Mouse (Mus musculus) lung, postnatal 36 days (tissue): ENCODE results near the gene Lxn.

ENCODE experiments used
- DNase-seq: peaks from one replicate; pipeline ENCODE4 v3.0.0; 2022; ENCODE audit warnings: mixed read lengths

The Lxn gene

DNA sequence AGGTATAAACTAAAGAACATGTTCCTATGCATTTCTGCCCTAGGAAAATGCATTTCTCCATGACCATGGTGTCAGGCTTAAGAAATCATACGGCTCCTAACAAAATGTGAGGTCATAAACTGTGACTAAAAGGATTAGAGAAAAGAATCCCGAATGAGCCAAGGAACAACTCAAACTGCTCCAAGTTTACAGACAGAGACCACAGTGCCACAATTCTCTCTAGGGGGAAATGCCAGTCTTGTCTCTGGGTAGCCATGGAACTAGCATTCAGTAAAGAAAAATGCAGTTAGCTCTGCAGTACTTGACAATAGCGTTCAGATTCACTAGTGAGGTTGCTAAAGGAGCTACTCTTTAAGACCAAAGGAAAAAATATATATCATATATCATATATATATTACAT, 3.8 kb downstream of the Lxn start:
- DNase-seq = no peak

DNA sequence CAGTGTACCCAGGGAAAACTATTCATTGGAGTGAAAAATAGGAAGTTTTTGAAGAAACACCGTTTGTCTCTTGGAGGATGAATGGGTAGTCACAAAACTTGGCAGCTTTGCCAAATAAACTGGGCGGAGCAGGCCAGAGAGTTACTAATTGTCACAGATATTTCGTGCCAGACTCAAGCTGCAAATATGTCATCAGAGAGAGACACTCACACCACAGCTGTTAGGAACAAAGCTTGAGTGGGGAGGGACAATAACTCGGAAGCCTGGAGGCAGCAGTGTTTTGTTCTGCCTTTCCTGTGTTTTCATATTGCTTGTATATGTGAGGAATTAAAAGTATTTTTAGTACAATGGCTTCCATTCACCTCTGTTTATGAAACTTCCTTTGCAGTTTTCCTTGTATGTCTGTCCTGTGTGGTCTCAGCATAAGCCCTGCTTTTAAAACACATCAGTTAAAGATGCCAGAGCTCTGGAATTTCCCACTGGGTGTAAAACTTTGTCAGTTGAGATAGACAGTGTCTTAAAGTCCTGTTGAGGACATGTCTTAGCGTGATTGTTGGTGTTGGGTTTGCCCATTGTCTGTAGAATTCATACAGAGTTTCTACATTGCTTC, 13.0 kb downstream of the Lxn start:
- DNase-seq = peak; percentile 73

DNA sequence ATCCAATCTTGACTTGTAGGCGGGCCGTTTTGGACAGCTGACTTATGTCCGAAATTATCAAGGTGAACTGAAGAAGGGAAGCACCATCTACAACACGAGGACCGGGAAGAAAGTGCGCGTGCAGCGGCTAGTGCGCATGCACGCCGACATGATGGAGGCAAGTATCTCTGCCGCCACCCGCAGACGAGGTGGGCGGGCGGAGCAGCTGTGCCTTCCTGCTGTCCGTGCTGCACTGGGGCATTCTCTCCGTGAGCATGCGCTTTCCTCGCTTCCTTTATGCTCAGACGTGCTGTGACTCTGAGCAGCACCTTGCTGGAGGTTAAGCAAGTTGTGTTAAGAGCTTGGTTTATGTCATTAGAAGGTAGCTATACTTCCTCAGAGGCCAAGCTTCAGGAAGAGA, 14.1 kb downstream of the Lxn start:
- peak; percentile 49 for DNase-seq

DNA sequence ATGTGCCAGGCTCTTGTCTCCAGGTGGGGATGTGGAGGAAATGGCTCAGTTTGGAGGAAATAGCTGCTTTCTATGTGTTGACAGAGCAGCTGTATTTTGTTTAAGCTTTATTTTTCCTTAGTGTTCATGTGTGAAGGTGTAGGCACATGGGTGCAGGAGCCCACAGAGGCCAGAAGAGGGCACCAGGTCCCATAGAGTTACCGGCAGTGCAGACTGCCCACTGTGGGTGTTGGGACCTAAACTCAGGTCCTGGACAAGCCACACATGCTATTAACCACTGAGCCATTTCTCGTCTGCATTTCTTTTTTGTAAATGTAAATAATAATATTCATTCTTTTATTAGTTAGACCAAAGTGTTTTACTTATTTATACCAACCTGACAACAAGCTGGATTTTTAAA, 16.6 kb downstream of the Lxn start:
- DNase-seq = no peak

DNA sequence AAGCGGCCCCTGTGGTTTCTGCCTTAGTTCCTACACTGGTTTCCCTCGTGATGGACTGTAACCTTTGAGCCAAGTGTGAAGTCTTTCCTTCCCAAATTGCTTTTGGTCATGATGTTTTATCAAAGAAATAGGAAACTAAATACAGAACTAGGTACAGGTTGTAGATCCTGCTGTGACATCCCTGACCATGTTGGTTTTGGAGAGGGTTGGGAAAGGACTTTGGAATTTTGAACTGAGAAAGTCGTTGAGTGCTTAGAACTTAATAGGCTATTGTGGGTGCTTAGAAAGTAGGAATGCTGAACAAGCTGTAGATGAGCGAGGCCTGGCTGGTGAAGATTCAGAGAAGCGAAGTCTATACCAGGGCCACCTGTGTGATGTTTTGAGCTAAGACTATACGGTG, 29.7 kb downstream of the Lxn start:
- no peak for DNase-seq

DNA sequence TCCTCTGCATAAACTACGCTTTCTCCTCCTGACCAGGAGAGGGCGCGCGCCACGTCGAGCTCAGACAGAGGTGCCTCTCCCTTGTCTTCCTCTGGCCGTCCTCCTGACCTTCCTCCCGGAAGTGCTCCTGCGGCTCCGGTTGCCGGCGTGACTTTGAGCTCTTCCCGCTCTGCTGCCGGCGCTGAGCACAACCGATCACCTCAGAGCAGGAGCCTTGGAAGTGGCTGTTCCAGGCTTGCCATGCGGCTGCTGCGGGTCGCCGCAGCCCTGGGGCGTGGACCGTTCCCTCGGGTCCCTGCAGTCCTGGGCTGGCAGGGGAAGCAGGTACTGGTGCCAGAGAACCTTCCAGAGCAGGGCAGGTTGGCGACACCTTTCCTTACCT, 33.7 kb downstream of the Lxn start, which contains the start of gene Gfm1:
Gfm1 (plus strand) TSS at position 98 of the 382 bp plus-strand sequence.
- peak; percentile 89 for DNase-seq

DNA sequence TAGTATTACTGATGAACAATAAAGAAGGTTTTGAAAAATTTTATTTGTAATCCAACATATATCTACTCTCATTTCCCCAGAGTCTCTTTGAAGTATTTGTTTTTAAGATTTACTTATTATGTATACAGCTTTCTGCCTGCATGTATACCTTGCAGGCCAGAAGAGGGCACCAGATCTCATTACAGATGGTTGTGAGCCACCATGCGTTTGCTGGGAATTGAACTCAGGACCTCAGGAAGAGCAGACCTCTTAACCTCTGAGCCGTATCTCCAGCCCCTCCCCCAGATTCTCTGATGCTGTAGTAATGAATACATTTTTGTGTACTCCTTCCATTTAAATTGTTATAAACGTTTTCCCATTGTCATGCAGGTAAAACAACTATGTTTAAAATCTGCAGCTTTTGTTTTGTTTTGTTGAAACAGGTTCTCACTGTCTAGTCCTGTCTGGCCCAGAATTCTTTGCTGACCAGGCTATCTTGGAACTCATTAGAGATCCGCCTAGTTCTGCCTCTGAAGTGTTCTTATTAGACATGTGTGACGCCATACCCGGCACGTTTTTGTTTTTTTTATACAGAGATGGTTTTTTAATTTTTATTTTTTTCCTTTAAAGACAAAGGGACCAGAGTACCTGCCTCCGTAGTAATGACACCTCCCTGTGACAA, 34.3 kb downstream of the Lxn start:
- DNase-seq = no peak
